Mouse (Mus musculus) heart, embryonic 12.5 days (tissue): ENCODE data around the gene Gm19684. TPM values are rescaled to one million over a fixed set of nuclear protein-coding genes. Genes with fewer than 3 reads are reported as not detected.
"Not testable (repeated sequence)": the region's sequence is repeated elsewhere in the genome, so short reads cannot be mapped to it uniquely, and the experiment has no call there.

Experiments
- ATAC-seq: fragments of 200-750 bp; cut with Nextera tagmentation; 2 replicates; pipeline ENCODE4 v1.8.0; 2017; ENCODE audit warnings: moderate TSS enrichment, moderate library complexity; ENCODE audit not compliant: insufficient number of reproducible peaks, low FRiP score
- H3K27ac ChIP-seq: fragments of 300-500 bp; sonication (generic); 2 replicates; pipeline ENCODE4 v1.5.1; 2016; ENCODE audit warnings: mild to moderate bottlenecking, moderate library complexity; ENCODE audit not compliant: poor library complexity, severe bottlenecking
- H3K27me3 ChIP-seq: fragments of 300-500 bp; sonication (generic); replicated peaks from 2 replicates; pipeline ENCODE4 v1.6.1; 2016; ENCODE audit warnings: mild to moderate bottlenecking, moderate library complexity
- H3K36me3 ChIP-seq: fragments of 300-500 bp; sonication (generic); 2 replicates; pipeline ENCODE4 v1.6.1; 2016; ENCODE audit warnings: mild to moderate bottlenecking, moderate library complexity
- H3K4me1 ChIP-seq: fragments of 300-500 bp; sonication (generic); replicated peaks from 2 replicates; pipeline ENCODE4 v1.6.1; 2016; ENCODE audit warnings: mild to moderate bottlenecking
- H3K4me2 ChIP-seq: fragments of 300-500 bp; sonication (generic); 2 replicates; pipeline ENCODE4 v1.6.1; 2016; ENCODE audit warnings: mild to moderate bottlenecking, moderate library complexity
- H3K4me3 ChIP-seq: fragments of 300-500 bp; sonication (generic); 2 replicates; pipeline ENCODE4 v1.5.1; 2016; ENCODE audit warnings: mild to moderate bottlenecking
- H3K9ac ChIP-seq: fragments of 300-500 bp; sonication (generic); 2 replicates; pipeline ENCODE4 v1.6.1; 2016; ENCODE audit warnings: mild to moderate bottlenecking, moderate library complexity
- H3K9me3 ChIP-seq: fragments of 300-500 bp; sonication (generic); replicated peaks from 2 replicates; pipeline ENCODE4 v1.6.1; 2016; ENCODE audit warnings: mild to moderate bottlenecking, moderate library complexity
- WGBS: fragments of 180-500 bp; shearing (Covaris S2); methylation state at CpG from one replicate; pipeline ENCODE4 v1.1.7; 2016; 5-methylcytosine and 5-hydroxymethylcytosine counted together
- polyA plus RNA-seq: library from polyadenylated mRNA; unstranded; fragments of >200 nt; fragmentation: Nextera tagmentation; extraction: Ambion mirVana; gene quantifications from 2 replicates; pipeline ENCODE4 v1.2.1, GENCODE M21; 2016

Gene Gm19684
- polyA plus RNA-seq: not detected in 2 replicates

DNA sequence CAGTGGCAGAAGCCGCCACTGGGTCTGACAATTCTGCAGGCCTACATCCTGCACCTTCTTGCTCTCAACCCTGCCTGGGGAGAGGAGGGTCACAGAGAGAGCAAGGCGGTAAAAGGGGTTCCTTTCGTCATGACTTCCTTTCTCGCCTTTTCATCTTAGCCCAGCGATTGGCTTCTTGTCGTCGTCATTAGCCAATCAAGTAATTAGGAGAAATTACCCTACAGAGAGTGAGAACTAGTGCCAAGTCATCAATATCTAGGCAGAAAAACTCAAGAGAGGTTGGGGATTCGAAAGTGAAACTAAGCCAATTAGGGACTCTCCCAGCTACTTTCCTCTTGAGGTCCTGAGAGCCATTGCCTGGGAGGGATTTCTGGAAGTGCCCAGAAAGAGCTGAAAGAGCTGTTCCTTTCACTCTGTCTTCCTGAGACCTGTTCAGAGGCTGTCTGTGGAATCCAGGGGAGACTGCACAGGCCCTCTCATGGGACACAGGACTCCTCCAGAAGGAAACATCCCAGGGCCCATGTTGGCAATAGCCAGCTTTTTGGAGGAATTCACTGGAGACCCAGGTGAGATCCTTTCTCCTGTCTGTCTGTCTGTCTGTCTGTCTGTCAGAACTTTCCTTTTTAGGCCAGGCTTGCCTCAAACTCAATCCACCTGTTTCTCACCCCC is at the start of gene Gm19684:
Gm19684 (plus strand) TSS at position 327 of the 669 bp plus-strand sequence.
- H3K9me3 ChIP-seq, H3K4me1 ChIP-seq, H3K27ac ChIP-seq, H3K36me3 ChIP-seq, H3K9ac ChIP-seq: not testable (repeated sequence)
- H3K27me3 ChIP-seq: peaks cover 57% of the 10 kb centered on the region
- ATAC-seq: peak; percentile 53
- 7% methylated on average over 8 of the region's 8 CpGs for WGBS
- peak within 1 kb of the TSS; percentile 52 for H3K4me2 ChIP-seq
- H3K4me3 ChIP-seq: peak within 1 kb of the TSS; percentile 29

DNA sequence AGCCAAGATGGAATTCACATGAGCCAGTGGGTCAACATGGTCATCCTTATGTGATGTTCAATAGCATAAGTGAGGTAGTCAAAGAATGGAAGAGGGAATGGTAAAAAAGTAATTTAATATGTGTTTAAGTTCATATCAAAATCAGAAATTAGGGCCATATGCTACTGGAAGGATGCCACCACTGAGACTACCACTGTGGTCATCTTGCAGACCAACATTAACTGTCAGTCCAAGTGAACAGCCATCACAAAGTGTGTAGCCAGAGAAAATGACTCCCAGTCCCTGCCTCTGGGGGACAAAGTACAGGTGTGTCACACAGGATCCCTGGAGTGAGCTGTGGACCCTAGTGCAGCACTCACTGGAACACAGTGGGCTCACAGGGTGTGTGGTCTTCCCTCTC is 39.6 kb upstream of the Gm19684 start:
- not testable (repeated sequence) for H3K9me3 ChIP-seq, H3K4me2 ChIP-seq, H3K4me3 ChIP-seq, H3K36me3 ChIP-seq, H3K9ac ChIP-seq, H3K27ac ChIP-seq, ATAC-seq
- peaks cover 54% of the 10 kb centered on the region for H3K27me3 ChIP-seq
- H3K4me1 ChIP-seq: peaks cover 10% of the 10 kb centered on the region; the same call in 1 of the 2 replicates

DNA sequence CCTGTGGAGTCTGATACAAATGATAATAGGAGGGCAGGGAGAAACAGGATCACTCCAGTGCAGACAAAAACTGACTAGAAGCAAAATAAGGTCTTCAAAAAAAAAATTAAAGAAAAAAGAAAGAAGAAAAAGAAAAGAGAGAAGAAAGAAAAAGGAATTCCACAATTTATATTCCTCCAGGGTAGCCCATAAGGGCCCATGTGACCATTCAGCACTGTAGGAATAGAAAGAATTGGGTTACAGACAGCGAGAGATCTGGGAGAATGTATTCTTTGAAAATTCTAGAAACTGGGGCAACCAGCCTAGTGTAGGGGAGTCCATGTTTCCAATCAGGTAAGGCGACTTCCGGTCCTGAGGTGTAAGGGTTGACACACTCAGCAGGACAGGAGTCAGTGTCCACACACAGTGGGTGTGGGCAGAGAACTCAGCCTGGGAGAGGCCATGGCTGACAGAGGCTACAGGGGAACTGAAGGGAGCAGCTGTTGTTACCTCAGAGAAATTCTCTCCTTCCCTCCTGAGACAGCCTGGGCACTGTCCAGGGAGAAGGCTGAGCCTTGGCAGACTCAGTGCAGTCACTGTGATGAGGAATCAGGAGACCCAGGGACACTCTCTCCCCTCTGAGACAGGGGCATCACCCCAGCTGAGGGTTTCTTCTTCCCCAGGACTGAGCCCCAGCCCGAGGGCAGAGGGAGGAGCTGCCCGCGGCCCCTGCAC is 38.8 kb upstream of the Gm19684 start:
- not testable (repeated sequence) for H3K9me3 ChIP-seq, H3K27ac ChIP-seq, H3K9ac ChIP-seq, H3K36me3 ChIP-seq, ATAC-seq
- peak overlapping the region; percentile 56 for H3K4me3 ChIP-seq
- WGBS: 21% methylated on average over 6 of the region's 6 CpGs
- H3K27me3 ChIP-seq: peaks cover 54% of the 10 kb centered on the region
- peaks cover 10% of the 10 kb centered on the region; the same call in 1 of the 2 replicates for H3K4me1 ChIP-seq
- H3K4me2 ChIP-seq: peak overlapping the region; percentile 94

- Histone ChIP-seq H3K36me3 (no peaks in the 10 kb centered on the region), H3K4me2 (peak overlapping the region; percentile 94), H3K27ac (no peak overlapping the region), H3K4me1 (peaks cover 10% of the 10 kb centered on the region; the same call in 1 of the 2 replicates), H3K9me3 (no peaks in the 10 kb centered on the region), H3K4me3 (peak overlapping the region; percentile 56), H3K27me3 (peaks cover 54% of the 10 kb centered on the region), H3K9ac (peak overlapping the region; percentile 19; the same call in 1 of the 2 replicates)
- peak; percentile 48; the same call in 1 of the 2 replicates for ATAC-seq
- under 1% methylated on average over 46 of the region's 46 CpGs for WGBS
Measured at GRCm38 (mm10) chr17:36083266-36083869, 38.1 kb upstream of the Gm19684 start.

- H3K27me3 ChIP-seq: peaks cover 54% of the 10 kb centered on the region
- H3K4me1 ChIP-seq: peaks cover 10% of the 10 kb centered on the region; the same call in 1 of the 2 replicates
Measured at GRCm38 (mm10) chr17:36083870-36084451, 37.5 kb upstream of the Gm19684 start.

GRCm38 (mm10) chr17:36085976-36086375 is 35.5 kb upstream of the Gm19684 start:
- not testable (repeated sequence) for H3K4me2 ChIP-seq, H3K36me3 ChIP-seq, H3K9me3 ChIP-seq, H3K4me3 ChIP-seq, H3K9ac ChIP-seq, H3K27ac ChIP-seq, ATAC-seq
- peaks cover 10% of the 10 kb centered on the region; the same call in 1 of the 2 replicates for H3K4me1 ChIP-seq
- peaks cover 48% of the 10 kb centered on the region for H3K27me3 ChIP-seq
- WGBS: 62% methylated on average over 1 of the region's 1 CpGs

More at GRCm38 (mm10) chr17:36083870-36084451, 37.5 kb upstream of the Gm19684 start:
- no peaks in the 10 kb centered on the region for H3K36me3 ChIP-seq
- no peaks in the 10 kb centered on the region for H3K9me3 ChIP-seq
- H3K9ac ChIP-seq: peak overlapping the region; percentile 19; the same call in 1 of the 2 replicates
- ATAC-seq: 0 out of 2 replicates have a peak, but pooled peaks have one; percentile 33
- under 1% methylated on average over 42 of the region's 42 CpGs for WGBS
- H3K4me3 ChIP-seq: peak overlapping the region; percentile 56
- H3K27ac ChIP-seq: no peak overlapping the region
- peak overlapping the region; percentile 94 for H3K4me2 ChIP-seq

- H3K27me3 ChIP-seq: peaks cover 15% of the 10 kb centered on the region
- not testable (repeated sequence) for H3K9ac ChIP-seq, H3K4me1 ChIP-seq, H3K27ac ChIP-seq, ATAC-seq, H3K36me3 ChIP-seq, H3K4me3 ChIP-seq, H3K9me3 ChIP-seq, H3K4me2 ChIP-seq
- no CpG with 5 or more reads among the region's 2 CpGs for WGBS
Measured at GRCm38 (mm10) chr17:36091933-36092332, 29.5 kb upstream of the Gm19684 start.

DNA sequence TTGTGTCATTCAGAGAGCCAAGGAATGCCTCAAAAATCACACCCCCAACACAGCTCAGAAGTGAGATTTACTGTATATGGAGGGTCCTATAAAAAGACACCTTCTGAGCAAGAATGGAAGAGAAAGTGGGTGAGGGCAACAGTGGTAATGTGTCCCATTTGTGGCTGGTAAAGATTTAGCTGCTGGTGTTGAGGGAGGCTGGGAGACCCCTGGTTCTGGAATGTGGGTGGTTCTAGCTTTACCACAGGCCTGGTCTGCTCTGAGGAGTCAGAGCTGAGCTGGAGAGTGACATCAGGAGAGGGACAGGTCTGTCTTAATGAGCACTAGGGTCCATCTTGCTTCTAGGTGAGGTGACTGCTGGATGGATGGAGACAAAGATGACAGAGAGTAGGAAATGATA is 29.0 kb upstream of the Gm19684 start:
- H3K9me3 ChIP-seq, H3K27ac ChIP-seq, H3K4me1 ChIP-seq, H3K9ac ChIP-seq, H3K4me3 ChIP-seq, H3K4me2 ChIP-seq, H3K36me3 ChIP-seq, ATAC-seq: not testable (repeated sequence)
- peaks cover 15% of the 10 kb centered on the region for H3K27me3 ChIP-seq

DNA sequence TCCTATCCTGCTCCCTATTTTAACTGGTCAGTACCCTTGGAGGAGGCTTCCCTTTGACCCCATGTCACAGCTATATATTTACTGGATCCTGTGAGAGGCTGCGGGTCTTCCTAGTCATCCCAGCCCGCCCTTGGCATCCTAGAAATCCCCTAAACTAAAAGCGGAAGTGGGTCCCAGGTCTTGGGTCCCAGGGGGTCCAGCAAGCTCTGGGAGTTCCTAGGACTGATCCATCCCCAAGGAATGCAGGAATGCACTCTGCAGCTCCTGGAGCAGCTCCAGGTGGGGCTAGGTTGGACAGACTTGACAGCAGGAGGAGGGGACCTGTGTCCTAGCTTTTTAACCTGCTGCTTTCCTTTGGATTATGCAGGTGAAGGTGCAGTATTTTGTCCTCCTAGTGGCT is 27.5 kb upstream of the Gm19684 start:
- no peaks in the 10 kb centered on the region for H3K9me3 ChIP-seq
- no peak overlapping the region for H3K4me2 ChIP-seq
- 9% methylated on average over 3 of the region's 3 CpGs for WGBS
- H3K4me3 ChIP-seq: no peak overlapping the region
- no peaks in the 10 kb centered on the region for H3K4me1 ChIP-seq
- ATAC-seq: no peak
- no peak overlapping the region for H3K27ac ChIP-seq
- no peak overlapping the region; the same call in 1 of the 2 replicates for H3K9ac ChIP-seq
- H3K27me3 ChIP-seq: peaks cover 15% of the 10 kb centered on the region
- no peaks in the 10 kb centered on the region for H3K36me3 ChIP-seq

DNA sequence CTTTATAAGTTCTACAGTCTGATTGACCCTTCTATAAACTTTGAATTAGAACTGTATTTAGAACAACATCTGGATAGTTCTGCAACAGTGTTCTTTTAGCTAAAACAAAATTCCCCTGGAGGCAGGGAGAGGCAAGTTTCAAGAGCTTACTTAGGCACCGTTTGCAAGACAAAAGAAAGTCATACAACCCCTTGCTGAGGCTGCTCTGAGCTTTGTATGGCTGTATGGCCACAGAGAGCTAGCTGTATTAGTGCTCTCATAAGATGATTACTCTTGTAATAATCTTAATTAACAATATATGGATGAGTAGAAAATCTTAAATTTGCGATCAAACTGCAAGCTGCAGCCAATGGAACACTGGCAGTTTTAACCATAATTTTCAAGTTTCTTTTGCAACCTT is 21.9 kb upstream of the Gm19684 start:
- WGBS: 69% methylated on average over 2 of the region's 2 CpGs
- ATAC-seq, H3K4me1 ChIP-seq: not testable (repeated sequence)

DNA sequence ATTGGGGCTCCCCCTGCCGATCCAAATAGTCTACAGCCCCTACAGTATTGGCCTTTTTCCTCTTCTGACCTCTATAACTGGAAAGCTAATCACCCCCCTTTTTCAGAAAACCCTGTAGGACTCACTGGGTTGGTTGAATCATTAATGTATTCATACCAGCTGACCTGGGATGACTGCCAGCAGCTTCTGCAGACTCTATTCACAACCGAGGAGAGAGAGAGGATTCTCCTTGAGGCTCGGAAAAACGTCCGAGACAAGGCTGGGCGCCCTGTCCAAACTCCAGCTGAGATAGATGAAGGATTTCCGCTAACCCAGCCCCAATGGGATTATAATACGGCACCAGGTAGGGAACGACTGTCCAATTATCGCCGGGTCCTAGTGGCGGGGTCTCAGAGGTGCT is 19.4 kb upstream of the Gm19684 start:
- H3K4me1 ChIP-seq, H3K9ac ChIP-seq, H3K27me3 ChIP-seq, H3K27ac ChIP-seq, H3K36me3 ChIP-seq, H3K4me2 ChIP-seq, ATAC-seq, H3K9me3 ChIP-seq, H3K4me3 ChIP-seq: not testable (repeated sequence)
- 86% methylated on average over 12 of the region's 12 CpGs for WGBS

More for the DNA sequence above, 21.9 kb upstream of the Gm19684 start:
- H3K4me3 ChIP-seq, H3K27ac ChIP-seq, H3K4me2 ChIP-seq, H3K9ac ChIP-seq, H3K27me3 ChIP-seq, H3K9me3 ChIP-seq, H3K36me3 ChIP-seq: not testable (repeated sequence)
